Mouse (Mus musculus): ENCODE results near the gene Med10.

DNA sequence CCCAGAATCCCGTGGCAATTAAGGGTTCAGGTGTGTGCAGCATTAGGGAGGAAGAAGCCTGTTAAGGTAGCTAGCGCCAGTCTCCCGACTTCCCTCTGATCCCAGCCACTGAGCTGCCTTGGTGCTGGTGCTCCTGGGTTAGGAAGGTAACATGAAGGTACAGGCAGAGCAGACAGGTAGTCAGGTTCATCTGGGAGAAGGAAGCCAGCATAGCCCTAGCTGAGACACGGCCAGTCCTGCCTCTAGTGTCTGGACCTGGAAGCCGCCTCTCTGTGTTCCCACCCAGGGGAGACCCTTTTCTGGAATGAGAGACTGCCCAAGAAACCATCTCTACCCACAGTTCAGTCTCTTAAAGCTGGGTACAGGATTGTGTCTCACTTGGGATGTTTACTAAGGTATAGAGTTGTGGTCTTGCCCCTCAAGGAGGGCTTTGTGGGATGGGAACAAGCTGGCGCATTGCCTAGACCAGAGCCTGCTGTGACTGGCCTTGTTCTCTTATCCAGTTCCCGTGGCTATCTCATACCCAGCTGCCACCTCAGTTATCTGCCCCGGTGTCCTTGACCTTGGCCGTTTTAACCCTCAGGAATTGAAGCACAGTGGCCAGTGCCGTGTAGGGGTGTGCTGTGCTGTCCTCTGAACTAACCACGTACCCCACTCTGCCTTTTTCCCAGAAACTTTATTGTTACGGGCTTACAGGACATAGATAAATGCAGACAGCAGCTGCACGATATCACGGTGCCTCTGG lies 8.9 kb downstream of the Med10 start:
- no peak for TF ChIP-seq GATA1 (IDR thresholded peaks at IDR 0.05; ENCODE audit: borderline replicate concordance, low read length)
- no peak for TF ChIP-seq FLI1 (IDR thresholded peaks at IDR 0.05; ENCODE audit: low read length)

All from megakaryocyte, embryonic 14.5 days (primary cell).